Mouse (Mus musculus): ENCODE measurements around the gene Slc39a8.
A peak's percentile ranks its signal among the peaks of the same experiment; 100 is the strongest.

Gene Slc39a8

DNA sequence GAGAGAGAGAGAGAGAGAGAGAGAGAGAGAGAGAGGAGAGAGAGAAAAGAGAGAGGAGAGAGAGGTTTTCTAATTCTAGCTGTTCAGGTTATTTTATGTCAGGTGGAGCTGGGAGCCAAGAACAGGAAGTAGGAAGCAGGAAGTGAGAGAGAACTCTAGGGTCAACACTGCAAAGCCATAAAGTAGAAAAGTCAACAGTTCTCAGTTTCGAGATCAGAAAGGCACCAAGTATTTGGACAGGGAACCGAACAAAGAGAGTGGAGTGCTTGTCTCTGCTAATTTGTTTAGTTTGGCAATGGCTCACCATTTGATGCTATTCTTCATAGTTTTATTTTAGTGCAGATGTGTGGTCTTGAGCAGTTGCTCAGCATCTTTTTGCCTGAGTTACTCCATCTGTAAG, 26.5 kb downstream of the Slc39a8 start:
- no peak for DNase-seq

DNA sequence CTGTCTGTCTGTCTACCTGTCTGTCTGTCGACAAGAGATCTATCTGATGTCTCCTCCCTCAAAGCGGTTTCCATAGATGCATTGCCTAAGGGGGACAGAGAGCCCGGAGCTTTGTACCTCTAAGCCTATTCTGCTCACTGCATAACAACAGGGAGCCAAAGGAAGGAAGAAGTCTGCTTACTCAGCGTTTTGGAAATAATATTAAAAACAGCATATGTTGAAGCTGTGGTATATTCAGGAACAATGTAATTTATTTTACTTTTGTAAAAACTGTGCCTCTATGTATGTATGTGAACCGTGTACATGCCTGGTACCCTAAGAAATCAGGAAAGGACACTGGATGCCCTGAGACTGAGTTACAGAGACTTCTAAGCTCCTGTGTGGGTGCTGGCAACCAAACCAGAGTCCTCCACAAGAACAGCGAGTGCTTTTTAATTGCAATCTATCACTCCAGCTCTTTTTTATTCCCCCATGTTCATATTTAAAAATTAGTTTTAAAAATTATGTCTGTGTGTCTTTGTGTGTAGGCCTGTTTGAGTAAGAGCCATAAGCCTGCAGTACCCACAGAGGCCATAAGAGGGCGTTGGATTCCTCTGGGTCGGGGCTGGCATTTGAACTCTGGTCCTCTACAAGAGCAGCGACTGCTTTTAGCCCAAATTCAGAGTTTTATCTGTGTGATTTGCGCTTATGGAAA, 28.7 kb downstream of the Slc39a8 start:
- DNase-seq = no peak

DNA sequence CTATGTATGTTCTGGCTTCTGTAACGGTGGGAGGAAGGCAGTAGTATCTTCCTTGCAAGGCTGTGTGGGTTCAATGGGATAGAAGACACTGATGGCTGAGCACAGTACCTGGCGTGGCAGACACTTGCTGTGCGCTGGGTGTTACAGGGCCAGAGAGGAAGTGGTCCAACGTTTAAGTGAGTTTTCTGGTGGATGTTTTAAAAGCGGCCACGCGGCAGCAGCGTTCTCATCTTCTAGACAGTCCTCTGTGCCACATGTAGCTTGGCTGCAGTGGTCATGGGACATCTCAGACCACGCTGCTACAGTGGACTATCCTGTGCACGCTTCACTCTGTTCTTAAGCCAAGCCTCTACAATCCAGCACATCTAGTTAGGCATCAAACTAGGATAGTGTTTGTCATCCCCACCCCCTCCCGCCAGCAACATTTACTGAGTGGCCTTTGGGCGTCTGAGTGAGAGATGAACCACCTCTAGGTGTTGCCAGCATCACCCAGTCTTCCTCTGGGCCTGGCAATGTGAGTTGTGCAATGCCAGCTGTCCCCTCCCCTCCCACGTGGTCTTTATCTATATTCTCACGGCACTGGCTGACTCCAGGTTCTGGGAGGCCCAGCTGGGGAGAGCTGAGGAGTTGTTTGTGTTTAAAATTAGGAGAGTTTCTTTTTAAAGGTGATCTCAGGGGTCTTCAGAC, 29.4 kb downstream of the Slc39a8 start:
- DNase-seq = no peak

DNA sequence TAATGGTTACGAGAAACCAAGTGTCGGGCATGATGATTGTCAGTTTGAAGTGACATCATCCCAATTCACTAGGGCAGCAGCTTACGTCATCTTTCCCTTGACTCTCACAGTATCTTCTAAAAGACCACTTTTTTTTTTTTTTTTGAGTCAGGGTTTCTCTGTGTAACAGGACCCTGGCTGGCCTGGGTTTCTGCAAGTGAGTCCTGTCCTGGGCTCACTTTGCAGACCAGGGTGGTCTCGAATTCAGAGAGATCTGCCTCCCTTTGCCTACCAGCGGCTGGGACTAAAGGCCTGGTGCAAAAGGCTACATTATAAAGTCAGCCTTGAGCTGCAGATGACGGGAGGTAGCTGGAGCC, 29.9 kb downstream of the Slc39a8 start:
- no peak for DNase-seq

DNA sequence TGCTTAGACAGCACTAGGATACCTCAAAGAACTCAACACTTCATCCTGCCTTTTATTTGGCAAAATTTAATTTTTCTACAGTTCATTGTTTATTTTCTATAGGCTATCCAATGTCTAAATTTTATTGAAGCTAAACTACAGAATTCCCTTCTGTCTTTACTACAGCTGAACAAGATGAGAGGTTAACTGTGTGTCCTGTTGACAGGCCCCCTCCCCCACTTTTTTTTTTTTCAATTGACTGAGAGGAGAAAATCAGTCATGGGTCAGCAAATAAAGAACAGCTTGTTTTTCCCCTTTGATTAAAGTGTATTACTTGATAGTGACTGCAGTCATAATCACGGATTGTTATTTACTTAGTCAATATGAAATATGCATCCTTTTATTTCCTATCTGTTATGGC, 31.2 kb downstream of the Slc39a8 start:
- no peak for DNase-seq

DNA sequence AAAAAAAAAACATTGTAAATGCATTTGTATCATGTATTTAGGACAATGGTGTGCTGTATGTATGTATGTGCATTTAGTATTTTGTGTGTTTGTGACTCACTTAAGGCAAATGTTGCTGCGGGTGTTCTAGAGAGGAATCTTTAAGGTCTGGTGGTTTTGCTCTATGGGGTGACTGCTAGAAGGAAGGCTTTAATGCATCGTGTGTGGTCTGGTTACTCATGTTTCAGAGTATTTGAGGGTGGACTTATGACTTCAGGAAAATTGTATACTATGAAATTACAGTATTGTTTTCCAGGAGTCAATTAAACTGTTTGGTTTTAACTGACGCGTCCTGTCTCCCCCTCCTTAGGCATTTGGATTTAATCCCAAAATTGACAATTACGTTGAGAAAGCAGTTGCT, 32.1 kb downstream of the Slc39a8 start:
- no peak for DNase-seq

DNA sequence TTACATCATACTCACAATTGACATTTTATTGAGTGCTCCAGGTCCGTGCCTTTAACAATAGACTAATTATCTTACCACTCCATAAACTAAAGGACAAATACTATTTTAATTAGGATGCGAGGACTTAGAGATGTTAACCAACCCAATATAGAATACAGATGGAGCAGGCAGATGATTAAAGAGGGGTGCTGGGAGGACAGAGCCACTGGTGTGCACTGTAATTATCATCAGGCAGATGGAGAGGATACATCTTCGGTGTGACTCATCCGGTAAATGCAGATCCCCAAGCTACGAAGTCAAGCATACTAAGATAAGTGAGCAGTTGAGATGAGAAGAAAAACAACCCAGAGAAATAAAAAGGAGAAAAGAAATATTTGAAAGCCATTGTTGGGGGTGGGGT, 34.4 kb downstream of the Slc39a8 start:
- no peak for DNase-seq

DNA sequence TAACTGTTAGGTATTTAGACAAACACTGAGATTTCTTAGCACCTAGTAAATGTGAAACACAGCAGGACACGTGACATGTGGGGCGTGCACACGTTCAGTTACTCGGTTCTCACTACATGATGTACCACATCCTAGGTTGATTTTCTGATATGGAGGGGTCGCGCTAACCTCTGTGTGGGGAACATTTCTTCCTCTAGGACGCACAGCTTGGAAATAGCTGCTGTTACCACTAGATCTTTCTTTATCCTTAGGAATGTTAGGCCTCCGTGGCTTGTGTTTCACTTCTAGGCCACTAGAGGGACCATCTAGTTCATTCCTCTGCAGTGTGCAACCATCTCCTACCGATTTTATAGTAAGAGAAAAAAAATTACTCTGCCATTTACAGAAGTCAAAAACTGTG, 37.7 kb downstream of the Slc39a8 start:
- DNase-seq = peak; percentile 3

DNA sequence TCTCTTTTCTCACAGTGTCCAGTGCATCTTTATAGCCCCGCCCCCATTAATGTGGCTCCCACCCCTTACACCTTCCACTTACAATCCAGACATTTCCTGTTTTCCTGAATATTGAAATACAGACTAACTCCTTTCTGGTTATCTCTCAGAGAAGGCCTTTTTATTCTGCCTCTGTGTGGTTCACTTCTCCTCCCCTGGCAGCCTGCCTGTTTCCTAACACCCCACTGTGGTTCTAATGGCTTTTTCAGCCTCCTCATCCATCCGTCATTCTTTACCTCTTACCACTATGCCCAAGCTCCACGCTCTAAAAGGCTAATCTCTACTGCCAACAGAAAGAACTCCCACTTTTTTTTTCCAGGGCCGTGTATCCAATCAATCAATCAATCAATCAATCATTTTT, 44.0 kb downstream of the Slc39a8 start:
- DNase-seq = no peak

DNA sequence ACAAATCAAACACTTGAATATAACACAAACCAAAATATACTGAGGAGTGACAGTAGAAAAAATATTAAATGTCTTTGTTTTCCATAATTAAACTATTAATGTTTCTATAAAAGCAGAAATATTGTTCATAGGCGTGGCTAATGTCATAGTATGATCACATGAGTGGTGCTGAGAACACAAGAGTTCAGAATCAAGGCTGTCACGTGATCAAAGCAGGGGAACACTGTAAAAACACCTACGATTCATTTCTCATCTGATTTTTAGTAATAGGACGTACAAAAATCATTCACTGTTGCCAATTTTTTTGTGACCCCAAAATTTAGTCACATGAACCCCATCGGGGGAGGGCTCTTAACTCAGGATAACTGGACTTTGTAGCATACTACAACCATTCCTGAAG, 47.2 kb downstream of the Slc39a8 start:
- no peak for DNase-seq

DNA sequence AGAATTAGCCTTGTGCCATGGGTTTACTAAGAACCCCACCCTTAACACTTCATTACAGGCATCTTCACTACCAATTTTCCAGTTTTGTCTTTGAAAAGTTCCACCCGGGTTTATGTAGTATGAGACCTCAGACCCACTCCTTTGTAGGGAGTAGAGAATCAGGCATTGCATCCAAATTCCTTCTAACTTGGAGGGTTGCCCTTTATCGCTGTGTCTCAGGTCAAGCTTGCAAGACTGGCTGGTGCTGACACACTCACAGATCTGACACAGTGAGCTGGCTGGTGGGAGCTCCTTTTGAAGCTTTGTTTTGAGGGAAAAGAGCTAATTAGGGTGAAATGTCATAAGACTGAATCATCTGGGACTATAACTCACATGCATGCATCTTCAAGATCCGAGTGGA, 48.5 kb downstream of the Slc39a8 start:
- DNase-seq = no peak

DNA sequence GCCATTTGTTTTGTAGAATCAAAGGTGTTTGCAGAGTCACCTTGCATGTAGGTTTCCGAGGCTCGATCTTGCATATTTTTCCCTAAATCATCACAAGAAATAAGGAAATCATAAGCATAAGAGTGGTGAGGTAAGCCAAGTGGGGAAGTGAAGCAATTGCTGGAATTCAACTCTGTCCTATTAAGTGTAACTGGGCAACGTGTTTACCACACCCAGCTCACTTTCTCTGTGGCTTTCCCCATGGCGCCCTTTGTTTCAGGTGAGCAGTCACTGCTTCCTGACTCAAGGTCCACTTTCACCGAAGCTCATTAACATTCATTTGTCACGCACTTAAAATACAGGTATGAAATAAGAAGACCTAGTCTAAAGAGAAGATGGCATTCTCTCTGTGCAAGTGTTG, 53.0 kb downstream of the Slc39a8 start:
- no peak for DNase-seq

DNA sequence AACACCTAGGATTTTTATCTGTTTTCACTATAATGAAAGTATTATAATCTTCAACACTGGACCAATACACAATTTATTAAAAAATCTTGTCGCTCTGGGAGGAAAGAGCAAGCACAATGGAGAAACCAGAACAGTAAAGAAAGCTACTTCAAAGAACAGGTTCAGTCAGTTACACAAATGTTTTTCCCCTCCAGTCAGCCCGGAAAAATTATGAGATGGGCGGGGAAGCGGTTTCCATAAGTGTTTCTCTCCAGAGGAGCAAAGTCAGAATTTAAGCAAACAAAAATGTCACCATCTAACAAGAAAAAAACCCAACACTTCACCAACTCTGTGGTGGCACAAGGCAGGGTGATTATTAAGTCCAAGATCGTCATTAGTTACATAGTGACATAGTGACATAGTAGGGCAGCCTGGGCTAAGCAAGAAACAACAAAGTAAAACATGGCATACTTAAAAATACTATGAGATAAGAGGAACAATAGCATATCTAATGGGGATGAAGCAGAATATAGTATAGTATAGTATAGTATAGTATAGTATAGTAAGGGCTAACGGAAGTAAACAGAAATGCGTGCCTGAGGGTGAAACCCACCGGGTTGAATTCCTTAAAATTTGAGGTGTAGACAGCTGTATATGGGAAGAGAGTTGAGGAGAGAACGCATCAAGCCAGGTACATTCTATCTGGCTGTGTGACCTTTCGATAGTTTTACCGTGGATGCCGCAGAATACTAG, 61.0 kb downstream of the Slc39a8 start:
- DNase-seq = no peak

DNA sequence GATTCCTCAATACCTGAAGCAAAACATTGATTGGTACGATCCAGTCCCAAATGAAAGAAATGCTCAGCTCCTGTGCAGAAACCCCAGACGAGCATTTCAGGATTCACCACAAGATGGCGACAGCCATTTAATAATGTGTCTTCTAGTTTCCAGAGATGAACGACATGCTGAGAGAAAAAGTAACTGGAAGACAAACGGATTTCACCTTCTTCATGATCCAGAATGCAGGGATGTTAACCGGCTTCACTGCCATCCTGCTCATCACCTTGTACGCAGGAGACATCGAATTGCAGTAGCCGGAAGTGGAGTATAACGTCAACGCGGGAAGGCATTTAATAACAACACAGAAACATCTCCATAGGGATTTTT, 61.6 kb downstream of the Slc39a8 start:
- peak; percentile 46 for DNase-seq

DNA sequence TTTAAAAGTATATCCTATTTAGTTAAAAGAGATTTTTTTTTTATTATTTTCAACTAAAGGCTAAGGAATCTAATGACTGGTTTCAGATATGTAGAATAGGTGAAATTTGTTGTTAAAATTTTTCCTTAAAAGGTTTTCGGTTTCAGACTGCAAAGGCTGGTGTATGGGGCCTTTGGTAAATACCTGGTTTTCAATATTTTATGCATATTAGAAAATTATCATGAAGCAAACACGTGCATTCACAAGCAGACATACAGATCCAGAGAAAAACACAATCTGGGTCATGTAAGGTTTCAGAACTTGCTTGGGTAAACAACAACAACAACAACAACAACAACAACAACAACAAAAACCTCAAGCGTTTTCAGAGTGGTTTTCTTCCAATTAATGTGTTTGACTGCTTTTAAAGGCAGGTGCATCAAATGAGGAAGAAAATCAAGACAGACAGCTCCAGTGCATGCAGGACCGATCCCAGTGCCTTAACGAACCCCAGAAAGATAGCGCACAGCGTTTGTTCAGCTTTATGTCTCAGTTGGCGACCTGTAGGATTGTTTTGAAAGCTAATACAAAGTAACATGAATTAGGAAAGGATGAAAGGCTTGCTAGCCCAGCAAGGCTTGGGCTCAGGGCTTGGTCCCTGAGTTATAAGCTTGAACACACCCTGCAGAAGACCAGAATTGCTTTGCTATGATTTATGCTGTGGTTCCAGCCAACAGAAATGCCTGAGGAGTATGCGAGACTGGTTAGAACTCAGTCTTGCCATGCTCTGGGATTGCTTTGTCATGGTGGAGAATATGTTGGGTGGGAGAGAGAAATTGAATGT, 62.2 kb downstream of the Slc39a8 start:
- DNase-seq = no peak

DNA sequence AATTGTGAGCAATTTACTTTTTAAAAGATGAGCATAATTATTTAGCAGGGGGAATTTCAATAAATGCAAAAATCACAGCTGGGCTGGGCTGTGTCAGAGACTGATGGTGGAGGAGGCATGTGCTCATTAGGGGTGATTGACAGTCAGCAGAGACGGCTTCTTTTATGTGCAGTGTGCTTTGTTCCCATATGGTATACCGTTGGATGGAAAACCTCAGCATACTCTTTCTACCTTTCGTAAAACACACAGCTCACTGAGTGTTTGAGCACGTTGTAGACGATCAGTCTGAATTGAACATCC, 62.7 kb downstream of the Slc39a8 start:
- DNase-seq = no peak

DNA sequence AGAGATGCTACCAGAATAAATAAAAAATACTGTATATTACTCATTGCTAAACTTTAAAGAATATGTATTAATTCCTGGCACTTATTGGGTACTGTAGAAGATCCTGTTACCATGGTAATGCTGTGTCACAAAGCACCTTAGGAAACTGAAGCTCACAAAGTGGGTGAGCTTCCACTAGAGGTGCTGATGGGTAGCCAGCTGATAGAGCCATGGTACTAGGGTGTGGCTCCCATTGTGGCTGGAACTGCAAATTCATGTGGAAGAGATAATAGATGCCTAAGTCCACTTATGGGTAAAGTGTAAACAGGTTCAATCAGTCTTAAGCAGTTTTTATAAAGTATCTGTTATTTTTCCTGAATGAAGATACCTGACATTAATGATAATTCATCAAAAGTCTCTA, 64.3 kb downstream of the Slc39a8 start:
- no peak for DNase-seq

DNA sequence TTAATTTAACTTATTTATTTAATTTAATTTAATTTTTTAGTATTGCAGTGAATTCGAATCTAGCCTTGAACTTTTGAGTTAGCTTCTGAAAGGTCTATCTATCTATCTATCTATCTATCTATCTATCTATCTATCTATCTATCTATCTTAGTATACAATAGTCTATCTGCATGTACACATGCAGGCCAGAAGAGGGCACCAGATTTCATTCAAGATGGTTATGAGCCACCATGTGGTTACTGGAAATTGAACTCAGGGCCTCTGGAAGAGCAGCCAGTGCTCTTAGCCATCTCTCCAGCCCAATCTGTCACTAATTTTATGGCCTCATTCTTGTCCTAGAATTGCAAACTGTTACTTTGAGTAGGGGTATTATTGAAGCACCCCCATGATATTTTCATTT, 78.3 kb downstream of the Slc39a8 start:
- no peak for DNase-seq

DNA sequence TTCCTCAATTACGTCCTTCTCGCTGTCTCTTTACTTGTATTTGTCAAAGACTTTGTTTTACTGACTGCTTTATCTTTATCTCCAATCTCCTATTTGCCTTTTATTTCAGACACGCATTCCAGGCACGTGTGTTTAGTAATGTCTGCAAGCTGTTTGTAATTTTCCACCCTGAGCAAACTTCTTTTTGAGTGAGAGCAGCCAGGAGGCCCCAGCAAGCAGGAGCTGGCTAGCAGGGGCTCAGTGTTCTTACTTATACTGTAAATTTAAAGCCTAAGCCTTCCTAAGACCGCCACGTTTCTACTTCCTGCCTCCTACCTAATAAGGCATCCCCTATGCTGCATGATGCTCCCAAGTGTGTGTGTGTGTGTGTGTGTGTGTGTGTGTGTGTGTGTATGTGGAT, 79.8 kb downstream of the Slc39a8 start:
- DNase-seq = no peak

DNA sequence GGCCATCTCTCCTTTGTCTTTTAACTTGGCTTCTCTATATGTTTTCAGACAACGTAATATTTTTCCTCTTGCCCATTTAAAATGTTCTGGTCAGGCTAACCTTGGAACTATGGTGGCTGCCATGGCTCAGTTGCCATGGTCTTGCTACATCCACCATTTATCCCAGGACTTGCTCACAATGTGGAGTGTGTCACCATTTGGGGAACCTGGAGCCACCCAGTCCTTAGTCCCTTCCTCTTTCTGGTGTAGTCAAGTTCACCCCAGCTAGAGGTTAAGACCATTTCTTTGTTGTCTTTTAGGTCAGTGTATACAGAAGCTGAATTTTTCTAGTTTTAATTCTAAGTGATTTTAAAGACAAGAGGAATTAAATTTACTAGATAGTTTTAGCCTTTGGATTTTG, 80.7 kb downstream of the Slc39a8 start:
- DNase-seq = no peak

DNA sequence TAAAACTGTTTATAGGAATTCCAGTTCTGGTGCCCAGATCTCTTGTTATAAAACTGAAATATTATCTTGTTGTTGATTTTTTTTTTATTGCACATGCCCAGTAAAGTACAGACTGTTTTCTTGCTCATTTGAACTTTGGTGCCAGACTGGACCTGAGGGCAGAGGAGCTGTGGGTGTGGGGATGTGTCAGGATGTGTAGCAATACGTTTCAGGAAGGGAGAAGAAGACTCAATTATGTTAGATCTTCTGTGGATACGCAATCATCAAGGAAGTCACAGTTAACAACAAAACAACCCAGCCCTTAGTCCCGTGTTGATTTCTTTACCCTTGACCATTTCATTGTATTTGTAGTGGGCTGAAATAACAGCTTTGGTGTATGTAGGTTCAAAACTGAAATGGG, 81.9 kb downstream of the Slc39a8 start:
- DNase-seq = no peak

DNA sequence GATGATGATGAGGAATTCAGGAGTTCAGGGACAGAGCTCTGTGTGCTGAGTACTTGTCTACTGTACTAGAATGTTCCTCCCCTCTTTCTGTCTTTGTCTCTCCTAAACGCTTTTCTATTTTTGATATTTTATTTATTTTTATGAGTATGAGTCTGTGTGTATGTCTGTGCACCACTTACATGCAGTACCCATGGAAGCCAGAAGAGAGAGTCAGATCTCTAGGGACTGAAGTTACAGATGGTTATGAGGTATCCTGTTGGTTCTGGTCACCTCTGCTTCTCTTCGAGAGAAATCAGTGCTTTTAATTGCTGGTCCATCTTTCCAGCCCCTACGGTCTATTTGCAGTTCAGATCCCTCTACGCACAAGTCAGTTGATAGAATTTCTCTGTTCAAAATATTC, 90.9 kb downstream of the Slc39a8 start:
- no peak for DNase-seq

DNA sequence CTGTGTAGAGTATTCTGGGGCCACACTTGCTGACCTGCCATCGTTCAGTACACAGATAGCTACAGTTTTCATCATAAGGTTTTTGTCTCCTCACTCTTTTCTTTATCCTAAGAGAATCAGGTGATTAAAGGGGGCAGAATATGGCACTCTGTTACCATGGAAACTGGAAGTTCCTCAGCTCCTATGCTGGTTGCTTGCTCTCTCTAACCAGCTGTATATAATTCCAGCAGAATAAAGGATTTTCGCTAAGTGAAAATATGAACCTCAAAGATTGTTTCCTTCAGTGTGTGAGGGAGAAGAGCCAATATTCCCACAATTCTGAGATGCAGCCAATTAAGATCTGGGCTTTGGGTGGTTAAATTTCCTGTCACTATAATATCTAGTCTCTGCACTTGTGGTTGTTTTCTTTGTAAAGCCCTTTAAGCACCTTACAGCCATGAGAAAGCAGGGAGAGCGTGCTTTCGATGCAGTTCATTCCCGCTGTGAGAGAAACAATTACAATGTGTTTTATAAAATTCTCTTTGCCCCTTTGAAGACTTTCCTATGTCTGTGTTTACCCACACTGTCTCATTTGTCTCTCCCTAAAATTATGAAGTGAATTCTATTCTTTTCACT, 93.6 kb downstream of the Slc39a8 start:
- no peak for DNase-seq

All from thymus, postnatal 25 days (tissue).